Mouse (Mus musculus): ENCODE measurements around the gene Dlg1. TPM values are rescaled to one million over a fixed set of nuclear protein-coding genes. Genes with fewer than 3 reads are reported as not detected.

Dlg1 gene
- polyA plus RNA-seq, 1 experiment from 2014 or later = 33.9 TPM

- Histone ChIP-seq H3K4me2 (ENCODE audit: low read depth, low read length) (no peak overlapping the region), H3K4me1 (ENCODE audit: control insufficient read depth, insufficient read depth, low read length) (no peaks in the 10 kb centered on the region), H3K36me3 (ENCODE audit: control insufficient read depth, insufficient read depth, low read length) (no peaks in the 10 kb centered on the region), H3K4me3 (ENCODE audit: low read depth, low read length) (no peak overlapping the region), H3K9ac (ENCODE audit: low read depth, low read length) (peak overlapping the region; percentile 47; the same call in 1 of the 2 replicates), H3K27me3 (replicated peaks; ENCODE audit: control insufficient read depth, insufficient read depth, low read length) (no peaks in the 10 kb centered on the region), H3K9me3 (ENCODE audit: control insufficient read depth, low read length) (no peaks in the 10 kb centered on the region), H3K27ac (replicated peaks; ENCODE audit: low read depth, low read length) (no peak overlapping the region)
- ATAC-seq (ENCODE audit: low read depth) (no peak), DNase-seq (ENCODE audit: low spot score) (no peak)
- 73% methylated on average over 11 of the region's 11 CpGs for WGBS
Measured at GRCm38 (mm10) chr16:31917776-31918175, 254.5 kb downstream of the Dlg1 start.

- ATAC-seq (ENCODE audit: low read depth) = peak; percentile 72; the same call in 1 of the 2 replicates
- 4% methylated on average over 14 of the region's 14 CpGs for WGBS
- H3K9ac ChIP-seq (ENCODE audit: low read depth, low read length) = peak overlapping the region; percentile 47; the same call in 1 of the 2 replicates
Measured at GRCm38 (mm10) chr16:31918248-31918724, 255.0 kb downstream of the Dlg1 start.

GRCm38 (mm10) chr16:31924368-31924767 lies 261.1 kb downstream of the Dlg1 start:
- ATAC-seq (ENCODE audit: low read depth) (no peak), DNase-seq (ENCODE audit: low spot score) (no peak)
- WGBS = 77% methylated on average over 6 of the region's 6 CpGs
- Histone ChIP-seq H3K27me3 (replicated peaks; ENCODE audit: control insufficient read depth, insufficient read depth, low read length) (no peaks in the 10 kb centered on the region), H3K27ac (replicated peaks; ENCODE audit: low read depth, low read length) (no peak overlapping the region), H3K9me3 (ENCODE audit: control insufficient read depth, low read length) (no peaks in the 10 kb centered on the region), H3K4me1 (ENCODE audit: control insufficient read depth, insufficient read depth, low read length) (no peaks in the 10 kb centered on the region), H3K4me3 (ENCODE audit: low read depth, low read length) (no peak overlapping the region), H3K4me2 (ENCODE audit: low read depth, low read length) (no peak overlapping the region), H3K36me3 (ENCODE audit: control insufficient read depth, insufficient read depth, low read length) (no peaks in the 10 kb centered on the region), H3K9ac (ENCODE audit: low read depth, low read length) (no peak overlapping the region)

More at GRCm38 (mm10) chr16:31918248-31918724, 255.0 kb downstream of the Dlg1 start:
- no peaks in the 10 kb centered on the region for H3K27me3 ChIP-seq (replicated peaks; ENCODE audit: control insufficient read depth, insufficient read depth, low read length)
- no peaks in the 10 kb centered on the region for H3K4me1 ChIP-seq (ENCODE audit: control insufficient read depth, insufficient read depth, low read length)
- no peak overlapping the region; the same call in 1 of the 2 replicates for H3K4me3 ChIP-seq (ENCODE audit: low read depth, low read length)
- DNase-seq (ENCODE audit: low spot score) = peak; percentile 90
- H3K36me3 ChIP-seq (ENCODE audit: control insufficient read depth, insufficient read depth, low read length) = no peaks in the 10 kb centered on the region
- no peaks in the 10 kb centered on the region for H3K9me3 ChIP-seq (ENCODE audit: control insufficient read depth, low read length)
- no peak overlapping the region for H3K27ac ChIP-seq (replicated peaks; ENCODE audit: low read depth, low read length)
- H3K4me2 ChIP-seq (ENCODE audit: low read depth, low read length) = peak overlapping the region; percentile 35

Other genes starting within 250 kb of the Dlg1 start
- 29.8 and 30.4 TPM in 2 replicates for gene Bdh1, start 241.2 kb upstream of the Dlg1 start, polyA plus RNA-seq (2014; fragmentation: Nextera tagmentation; extraction: Ambion mirVana)
- gene Meltf, start 215.4 kb downstream of the Dlg1 start, polyA plus RNA-seq (2014; fragmentation: Nextera tagmentation; extraction: Ambion mirVana) = 2.1 and 3.1 TPM in 2 replicates

Measured in embryonic facial prominence, embryonic 14.5 days (tissue).